Mouse (Mus musculus): ENCODE data around the gene Glg1. TPM values are rescaled to one million over a fixed set of nuclear protein-coding genes. Genes with fewer than 3 reads are reported as not detected.
"Not testable (repeated sequence)": the region's sequence is repeated elsewhere in the genome, so short reads cannot be mapped to it uniquely, and the experiment has no call there.

Gene Glg1
- 87.5 and 97.1 TPM in 2 replicates for polyA plus RNA-seq (2016; fragmentation: Nextera tagmentation; extraction: Ambion mirVana)

- Histone ChIP-seq H3K9ac (peak within 1 kb of the TSS; percentile 98), H3K4me1 (peaks cover 7% of the 10 kb centered on the region), H3K36me3 (no peaks in the 10 kb centered on the region), H3K4me2 (replicated peaks) (peak within 1 kb of the TSS; percentile 63), H3K9me3 (no peaks in the 10 kb centered on the region), H3K4me3 (peak within 1 kb of the TSS; percentile 89), H3K27me3 (replicated peaks) (no peaks in the 10 kb centered on the region), H3K27ac (peak within 1 kb of the TSS; percentile 98)
- ATAC-seq (ENCODE audit: low FRiP score, low read depth) = peak; percentile 93
- WGBS = under 1% methylated on average over 76 of the region's 76 CpGs
These were observed at the start of gene Glg1 for GRCm38 (mm10) chr8:111258631-111259407. TSS of gene Glg1 (minus strand) at chr8:111259216.

- no peak overlapping the region for H3K4me3 ChIP-seq
- no peaks in the 10 kb centered on the region for H3K27me3 ChIP-seq (replicated peaks)
- H3K4me2 ChIP-seq (replicated peaks) = no peak overlapping the region
- no peak overlapping the region for H3K9ac ChIP-seq
- H3K36me3 ChIP-seq = no peaks in the 10 kb centered on the region
- ATAC-seq (ENCODE audit: low FRiP score, low read depth) = no peak
- H3K9me3 ChIP-seq = no peaks in the 10 kb centered on the region
- H3K4me1 ChIP-seq = no peaks in the 10 kb centered on the region
- WGBS = 35% methylated on average over 5 of the region's 5 CpGs
- no peak overlapping the region for H3K27ac ChIP-seq
These were observed 46.2 kb upstream of the Glg1 start for GRCm38 (mm10) chr8:111305031-111305730.

- no peaks in the 10 kb centered on the region for H3K27me3 ChIP-seq (replicated peaks)
- ATAC-seq (ENCODE audit: low FRiP score, low read depth) = no peak
- no peaks in the 10 kb centered on the region for H3K9me3 ChIP-seq
- no peak overlapping the region for H3K4me2 ChIP-seq (replicated peaks)
- no peak overlapping the region for H3K27ac ChIP-seq
- H3K9ac ChIP-seq = no peak overlapping the region
- no peak overlapping the region for H3K4me3 ChIP-seq
- no peaks in the 10 kb centered on the region for H3K36me3 ChIP-seq
- WGBS = 90% methylated on average over 3 of the region's 3 CpGs
- H3K4me1 ChIP-seq = peaks cover under 1% of the 10 kb centered on the region; the same call in 1 of the 2 replicates
These were observed 45.3 kb upstream of the Glg1 start for GRCm38 (mm10) chr8:111304359-111304758.

GRCm38 (mm10) chr8:111303076-111303803 lies 44.2 kb upstream of the Glg1 start:
- H3K4me3 ChIP-seq; H3K9me3 ChIP-seq; H3K9ac ChIP-seq; H3K27ac ChIP-seq; ATAC-seq (ENCODE audit: low FRiP score, low read depth); H3K27me3 ChIP-seq (replicated peaks); H3K36me3 ChIP-seq; H3K4me2 ChIP-seq (replicated peaks); H3K4me1 ChIP-seq: not testable (repeated sequence)
- WGBS = 73% methylated on average over 5 of the region's 5 CpGs

- 0 out of 2 replicates have a peak, but pooled peaks have one; percentile 10 for ATAC-seq (ENCODE audit: low FRiP score, low read depth)
- no peaks in the 10 kb centered on the region for H3K27me3 ChIP-seq (replicated peaks)
- H3K4me3 ChIP-seq = 0 out of 2 replicates have a peak overlapping the region, but pooled peaks have one; percentile 13
- H3K4me1 ChIP-seq = peaks cover 4% of the 10 kb centered on the region
- peaks cover 7% of the 10 kb centered on the region; the same call in 1 of the 2 replicates for H3K36me3 ChIP-seq
- H3K9ac ChIP-seq = no peak overlapping the region
- H3K4me2 ChIP-seq (replicated peaks) = peak overlapping the region; percentile 44
- H3K27ac ChIP-seq = no peak overlapping the region
- WGBS = 66% methylated on average over 11 of the region's 11 CpGs
- H3K9me3 ChIP-seq = no peaks in the 10 kb centered on the region
These were observed 41.9 kb upstream of the Glg1 start for GRCm38 (mm10) chr8:111300597-111301546.

- WGBS = under 1% methylated on average over 67 of the region's 67 CpGs
- Histone ChIP-seq H3K9ac (peak within 1 kb of the TSS; percentile 77), H3K36me3 (peaks cover 9% of the 10 kb centered on the region; the same call in 1 of the 2 replicates), H3K4me1 (peaks cover 4% of the 10 kb centered on the region), H3K9me3 (no peaks in the 10 kb centered on the region), H3K27ac (peak within 1 kb of the TSS; percentile 46), H3K4me2 (replicated peaks) (peak within 1 kb of the TSS; percentile 79), H3K4me3 (peak within 1 kb of the TSS; percentile 84), H3K27me3 (replicated peaks) (no peaks in the 10 kb centered on the region)
- peak; percentile 99 for ATAC-seq (ENCODE audit: low FRiP score, low read depth)
These were observed 41.0 kb upstream of the Glg1 start, which contains the start of gene Rfwd3 for GRCm38 (mm10) chr8:111299821-111300568. TSS of gene Rfwd3 (minus strand) at chr8:111300222.

GRCm38 (mm10) chr8:111299363-111299820 lies 40.4 kb upstream of the Glg1 start:
- under 1% methylated on average over 28 of the region's 28 CpGs for WGBS
- Histone ChIP-seq H3K4me2 (replicated peaks) (peak overlapping the region; percentile 79), H3K27ac (no peak overlapping the region), H3K36me3 (peaks cover 13% of the 10 kb centered on the region), H3K9me3 (no peaks in the 10 kb centered on the region), H3K4me1 (peaks cover 4% of the 10 kb centered on the region), H3K27me3 (replicated peaks) (no peaks in the 10 kb centered on the region), H3K9ac (peak overlapping the region; percentile 77), H3K4me3 (peak overlapping the region; percentile 84)
- ATAC-seq (ENCODE audit: low FRiP score, low read depth) = peak; percentile 23; the same call in 1 of the 2 replicates

GRCm38 (mm10) chr8:111298011-111298410 lies 39.0 kb upstream of the Glg1 start:
- Histone ChIP-seq H3K27ac (no peak overlapping the region), H3K36me3 (peaks cover 26% of the 10 kb centered on the region), H3K4me3 (no peak overlapping the region), H3K9ac (no peak overlapping the region), H3K27me3 (replicated peaks) (no peaks in the 10 kb centered on the region), H3K4me1 (peaks cover 4% of the 10 kb centered on the region), H3K9me3 (no peaks in the 10 kb centered on the region), H3K4me2 (replicated peaks) (peak overlapping the region; percentile 20; the same call in 1 of the 2 replicates)
- 97% methylated on average over 1 of the region's 1 CpGs for WGBS
- ATAC-seq (ENCODE audit: low FRiP score, low read depth) = no peak

GRCm38 (mm10) chr8:111291733-111292132 lies 32.7 kb upstream of the Glg1 start:
- Histone ChIP-seq H3K4me3 (no peak overlapping the region), H3K4me1 (no peaks in the 10 kb centered on the region), H3K36me3 (peaks cover 67% of the 10 kb centered on the region), H3K27me3 (replicated peaks) (no peaks in the 10 kb centered on the region), H3K4me2 (replicated peaks) (no peak overlapping the region), H3K9ac (no peak overlapping the region), H3K9me3 (no peaks in the 10 kb centered on the region), H3K27ac (no peak overlapping the region)
- WGBS = 97% methylated on average over 7 of the region's 7 CpGs
- ATAC-seq (ENCODE audit: low FRiP score, low read depth) = no peak

GRCm38 (mm10) chr8:111290586-111290985 lies 31.6 kb upstream of the Glg1 start:
- ATAC-seq (ENCODE audit: low FRiP score, low read depth) = no peak
- no peak overlapping the region for H3K9ac ChIP-seq
- H3K9me3 ChIP-seq = no peaks in the 10 kb centered on the region
- no peaks in the 10 kb centered on the region for H3K27me3 ChIP-seq (replicated peaks)
- H3K4me2 ChIP-seq (replicated peaks) = no peak overlapping the region
- WGBS = 98% methylated on average over 7 of the region's 7 CpGs
- H3K27ac ChIP-seq = no peak overlapping the region
- no peak overlapping the region for H3K4me3 ChIP-seq
- no peaks in the 10 kb centered on the region for H3K4me1 ChIP-seq
- H3K36me3 ChIP-seq = peaks cover 74% of the 10 kb centered on the region
